Mouse (Mus musculus) heart, postnatal 25 days (tissue): ENCODE results near the gene Atf7ip. TPM values are rescaled to one million over a fixed set of nuclear protein-coding genes. Genes with fewer than 3 reads are reported as not detected.

Source experiments
- DNase-seq: peaks from one replicate; pipeline ENCODE4 v3.0.0; 2022; ENCODE audit warnings: low spot score
- intact Hi-C: fragments of 180-260 bp; cut with DNase I; formaldehyde crosslinking; loops from one replicate; pipeline ENCODE4 v1.15.1; 2025
- total RNA-seq, 2 experiments: library from RNA; stranded (reverse); gene quantifications; 2 replicates each; pipeline ENCODE4 v1.2.3; 2021

Gene Atf7ip
- total RNA-seq, 2 experiments from 2014 or later: 79.8 to 92.6 TPM

GRCm38 (mm10) chr6:136620361-136621139 is 114.6 kb downstream of the Atf7ip start:
- intact Hi-C loops: loop anchor here (1.0 to 5.0 kb wide), 4 partner anchors 100 to 362 kb away; no protein-coding TSS in a partner anchor
- DNase-seq: peak; percentile 19

GRCm38 (mm10) chr6:136625421-136625820 is 119.5 kb downstream of the Atf7ip start:
- intact Hi-C loops: no loop called here
- no peak for DNase-seq

GRCm38 (mm10) chr6:136629639-136630038 is 123.7 kb downstream of the Atf7ip start:
- intact Hi-C loops: no loop called here
- no peak for DNase-seq

- intact Hi-C loops: no loop called here
- DNase-seq: no peak
Observed at GRCm38 (mm10) chr6:136631519-136631918, 125.6 kb downstream of the Atf7ip start.

- intact Hi-C loops: no loop called here
- DNase-seq: no peak
Observed at GRCm38 (mm10) chr6:136631945-136632534, 126.1 kb downstream of the Atf7ip start.

- intact Hi-C loops: no loop called here
- DNase-seq: no peak
Observed at GRCm38 (mm10) chr6:136633154-136633553, 127.2 kb downstream of the Atf7ip start.

GRCm38 (mm10) chr6:136633719-136634118 is 127.8 kb downstream of the Atf7ip start:
- no peak for DNase-seq
- intact Hi-C loops: no loop called here

- DNase-seq: no peak
- intact Hi-C loops: no loop called here
Observed at GRCm38 (mm10) chr6:136634982-136635381, 129.0 kb downstream of the Atf7ip start.

GRCm38 (mm10) chr6:136644171-136644570 is 138.2 kb downstream of the Atf7ip start:
- no peak for DNase-seq
- intact Hi-C loops: loop anchor here (2.0 kb wide), 1 partner anchor 77 kb away; no protein-coding TSS in a partner anchor

- intact Hi-C loops: loop anchor here (2.0 kb wide), 1 partner anchor 75 kb away; no protein-coding TSS in a partner anchor
Observed at GRCm38 (mm10) chr6:136645754-136646153, 139.8 kb downstream of the Atf7ip start.

GRCm38 (mm10) chr6:136646207-136646606 is 140.2 kb downstream of the Atf7ip start:
- intact Hi-C loops: no loop called here
- DNase-seq: no peak

More at GRCm38 (mm10) chr6:136645754-136646153, 139.8 kb downstream of the Atf7ip start:
- DNase-seq: no peak

GRCm38 (mm10) chr6:136647455-136647861 is 141.5 kb downstream of the Atf7ip start:
- intact Hi-C loops: no loop called here
- DNase-seq: no peak

- DNase-seq: no peak
- intact Hi-C loops: no loop called here
Observed at GRCm38 (mm10) chr6:136650664-136651063, 144.7 kb downstream of the Atf7ip start.

GRCm38 (mm10) chr6:136653331-136653730 is 147.4 kb downstream of the Atf7ip start:
- intact Hi-C loops: no loop called here
- no peak for DNase-seq

- DNase-seq: no peak
- intact Hi-C loops: no loop called here
Observed at GRCm38 (mm10) chr6:136654470-136654869, 148.5 kb downstream of the Atf7ip start.

GRCm38 (mm10) chr6:136655786-136656185 is 149.8 kb downstream of the Atf7ip start:
- intact Hi-C loops: no loop called here
- no peak for DNase-seq

- intact Hi-C loops: no loop called here
- no peak for DNase-seq
Observed at GRCm38 (mm10) chr6:136658303-136658702, 152.3 kb downstream of the Atf7ip start.

GRCm38 (mm10) chr6:136659226-136659625 is 153.3 kb downstream of the Atf7ip start:
- DNase-seq: no peak
- intact Hi-C loops: no loop called here
